Mouse (Mus musculus): ENCODE data around the gene Usp17ld.
"Not testable (repeated sequence)": the region's sequence is repeated elsewhere in the genome, so short reads cannot be mapped to it uniquely, and the experiment has no call there.

Gene Usp17ld

GRCm38 (mm10) chr7:103252405-103252804 is at the start of gene Usp17ld:
TSS of gene Usp17ld (minus strand) at chr7:103252505.
- DNase-seq, result not testable (repeated sequence)

- DNase-seq, result no peak
Observed at GRCm38 (mm10) chr7:103216696-103217095, 35.6 kb downstream of the Usp17ld start, which contains the start of gene Olfr594. TSS of gene Olfr594 (plus strand) at chr7:103216996.

GRCm38 (mm10) chr7:103212050-103212449 is 40.3 kb downstream of the Usp17ld start:
- DNase-seq, result not testable (repeated sequence)

- no peak for DNase-seq
Observed at GRCm38 (mm10) chr7:103211562-103211961, 40.7 kb downstream of the Usp17ld start, which contains the start of gene Olfr593. TSS of gene Olfr593 (plus strand) at chr7:103211862.

Measured in kidney, postnatal 14 days (tissue).